Mouse (Mus musculus) spleen, adult 2 months (tissue): Measurements from ENCODE around the gene Rgn. TPM values are rescaled to one million over a fixed set of nuclear protein-coding genes. Genes with fewer than 3 reads are reported as not detected.

Source experiments
- DNase-seq, 2 experiments: peaks; one replicate each; pipeline versions ENCODE4 v3.0.0 to v3.0.0-alpha.2; 2012 to 2021; ENCODE audit warnings: low spot score in 2 of 2, low read depth in 1 of 2
- H3K27ac ChIP-seq: fragments of 200-500 bp; 2 replicates; pipeline ENCODE4 v1.5.1; 2012; ENCODE audit warnings: low read length, inconsistent platforms; ENCODE audit not compliant: insufficient read depth
- H3K27me3 ChIP-seq: fragments of 200-500 bp; 2 replicates; pipeline ENCODE4 v1.6.1; 2012; ENCODE audit warnings: mild to moderate bottlenecking, moderate library complexity, low read length, inconsistent platforms; ENCODE audit not compliant: control insufficient read depth, insufficient read depth
- H3K36me3 ChIP-seq: fragments of 200-500 bp; 2 replicates; pipeline ENCODE4 v1.6.1; 2012; ENCODE audit warnings: mild to moderate bottlenecking, low read length, inconsistent platforms; ENCODE audit not compliant: control insufficient read depth, insufficient read depth
- H3K4me1 ChIP-seq: fragments of 200-500 bp; 2 replicates; pipeline ENCODE4 v1.6.1; 2011; ENCODE audit warnings: inconsistent platforms; ENCODE audit not compliant: control insufficient read depth, insufficient read depth, insufficient read length
- H3K4me3 ChIP-seq: fragments of 200-500 bp; 2 replicates; pipeline ENCODE4 v1.5.1; 2011; ENCODE audit warnings: mild to moderate bottlenecking, inconsistent platforms; ENCODE audit not compliant: insufficient read depth, insufficient read length; ENCODE audit errors: extremely low read depth
- CTCF ChIP-seq: fragments of 200-500 bp; IDR thresholded peaks from 2 replicates; pipeline ENCODE4 v1.5.1; 2011; ENCODE audit warnings: mild to moderate bottlenecking, inconsistent platforms; ENCODE audit not compliant: insufficient read depth, insufficient read length, insufficient replicate concordance; ENCODE audit errors: extremely low read depth
- POLR2A ChIP-seq: fragments of 200-500 bp; IDR thresholded peaks from 2 replicates; pipeline ENCODE4 v1.6.1; 2011; ENCODE audit warnings: low read depth, low read length, inconsistent platforms
- WGBS: fragments of 180-500 bp; shearing (Covaris S2); methylation state at CpG from one replicate; pipeline ENCODE4 v1.1.7; 2018; 5-methylcytosine and 5-hydroxymethylcytosine counted together
- polyA plus RNA-seq: library from polyadenylated mRNA; depleted of rRNA; stranded (reverse); fragments of >200 nt; gene quantifications from 2 replicates; pipeline ENCODE4 v1.2.3, GENCODE M21; 2012

Rgn gene
- polyA plus RNA-seq, 1 experiment: not detected

DNA sequence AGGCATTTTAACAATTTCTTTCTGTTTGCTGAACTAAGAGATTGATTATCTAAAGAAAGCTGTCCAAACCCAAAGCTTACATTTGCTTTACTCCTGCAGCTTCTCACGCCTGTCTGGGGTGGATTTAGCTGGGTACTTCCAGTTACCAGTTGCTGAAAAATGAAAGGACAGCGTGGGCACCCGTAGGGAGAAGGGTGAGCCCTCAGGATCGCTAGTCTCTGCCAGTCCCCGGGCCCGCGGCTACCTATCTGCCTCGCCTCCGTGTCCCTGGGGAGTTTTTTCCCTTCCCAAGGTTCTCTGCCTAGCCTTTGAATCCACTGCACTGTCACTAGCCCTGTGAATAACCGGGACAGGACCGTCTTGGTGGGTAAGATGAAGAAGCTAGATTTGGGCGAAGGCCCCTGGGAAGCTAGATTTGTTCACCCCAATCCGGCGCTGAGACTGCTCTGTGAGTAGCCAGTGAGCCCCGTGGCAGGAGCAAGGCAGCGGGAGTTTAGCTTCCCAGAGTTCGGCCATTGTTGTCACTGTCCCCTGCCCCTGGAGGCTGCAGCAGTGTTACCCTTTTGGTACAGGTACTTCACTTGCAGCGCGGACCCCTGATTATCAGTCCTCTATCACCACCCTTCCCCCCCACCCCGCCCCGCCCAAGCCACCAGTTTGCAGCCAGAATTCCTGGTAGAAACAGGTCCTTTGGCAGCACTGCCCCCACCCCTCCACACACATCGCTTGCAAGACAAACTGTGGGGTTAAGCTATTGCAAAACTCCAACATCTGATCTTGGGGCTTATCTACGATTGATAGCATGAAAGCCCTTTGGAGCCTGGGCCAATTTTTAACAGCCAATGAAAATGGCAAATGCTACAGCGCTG, 1.3 kb upstream of the Rgn start:
- Histone ChIP-seq H3K4me3 (no peak overlapping the region), H3K36me3 (no peaks in the 10 kb centered on the region), H3K27ac (no peak overlapping the region), H3K27me3 (no peaks in the 10 kb centered on the region; the same call in 1 of the 2 replicates), H3K4me1 (no peaks in the 10 kb centered on the region)
- no peak for DNase-seq
- no peak for TF ChIP-seq CTCF
- no peak for TF ChIP-seq POLR2A
- 33% methylated on average over 24 of the region's 24 CpGs for WGBS

DNA sequence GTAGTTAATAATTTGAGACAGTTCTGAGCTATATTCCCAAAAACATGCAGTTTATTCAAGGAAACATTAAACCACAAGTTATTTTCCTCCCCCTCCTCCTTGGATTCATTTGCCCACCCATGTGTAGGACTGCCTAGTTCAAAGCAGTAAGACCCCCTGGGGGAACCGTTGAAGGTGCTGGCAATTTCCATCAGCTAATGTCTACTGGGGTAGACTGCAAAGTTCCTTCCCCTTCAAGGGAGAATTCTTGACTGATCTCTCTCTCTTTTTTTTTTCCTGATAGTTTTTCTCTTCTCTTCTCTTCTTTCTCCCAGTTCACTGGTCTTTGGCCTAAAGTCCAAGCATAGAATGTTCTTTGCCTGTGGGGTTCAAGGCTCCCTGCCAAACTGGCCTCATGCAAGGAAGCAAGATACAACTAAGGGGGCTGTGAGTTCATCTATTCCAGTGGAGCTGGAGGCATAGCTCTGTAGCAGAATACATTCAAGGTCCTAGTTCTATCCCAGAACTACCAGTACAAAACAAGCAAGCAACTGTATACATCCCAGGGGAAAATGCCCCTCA, 627 bp upstream of the Rgn start:
- no peaks in the 10 kb centered on the region for H3K4me1 ChIP-seq
- no peaks in the 10 kb centered on the region; the same call in 1 of the 2 replicates for H3K27me3 ChIP-seq
- 54% methylated on average over 1 of the region's 1 CpGs for WGBS
- H3K4me3 ChIP-seq: no peak overlapping the region
- DNase-seq: no peak
- H3K36me3 ChIP-seq: no peaks in the 10 kb centered on the region
- H3K27ac ChIP-seq: no peak overlapping the region
- no peak for TF ChIP-seq POLR2A
- no peak for TF ChIP-seq CTCF

DNA sequence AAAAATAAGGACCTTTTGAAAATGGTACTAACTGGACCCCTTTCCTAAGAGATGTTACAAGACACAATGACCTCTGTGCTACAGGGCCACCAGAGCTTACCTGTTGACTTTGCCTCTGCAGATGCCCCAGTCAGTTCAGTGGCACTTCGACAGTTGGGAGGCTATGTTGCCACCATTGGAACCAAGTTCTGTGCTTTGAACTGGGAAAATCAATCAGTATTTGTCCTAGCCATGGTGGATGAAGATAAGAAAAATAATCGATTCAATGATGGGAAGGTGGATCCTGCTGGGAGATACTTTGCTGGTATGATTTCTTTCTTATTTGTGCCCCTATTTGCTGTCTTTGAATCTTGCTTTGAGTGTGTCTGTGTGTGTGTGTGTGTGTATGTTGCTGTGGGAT, 2.6 kb downstream of the Rgn start:
- no peak overlapping the region for H3K27ac ChIP-seq
- H3K4me1 ChIP-seq: no peaks in the 10 kb centered on the region
- H3K36me3 ChIP-seq: no peaks in the 10 kb centered on the region
- 92% methylated on average over 2 of the region's 2 CpGs for WGBS
- no peak overlapping the region for H3K4me3 ChIP-seq
- no peak for TF ChIP-seq CTCF
- TF ChIP-seq POLR2A: no peak
- H3K27me3 ChIP-seq: no peaks in the 10 kb centered on the region; the same call in 1 of the 2 replicates
- DNase-seq: no peak

DNA sequence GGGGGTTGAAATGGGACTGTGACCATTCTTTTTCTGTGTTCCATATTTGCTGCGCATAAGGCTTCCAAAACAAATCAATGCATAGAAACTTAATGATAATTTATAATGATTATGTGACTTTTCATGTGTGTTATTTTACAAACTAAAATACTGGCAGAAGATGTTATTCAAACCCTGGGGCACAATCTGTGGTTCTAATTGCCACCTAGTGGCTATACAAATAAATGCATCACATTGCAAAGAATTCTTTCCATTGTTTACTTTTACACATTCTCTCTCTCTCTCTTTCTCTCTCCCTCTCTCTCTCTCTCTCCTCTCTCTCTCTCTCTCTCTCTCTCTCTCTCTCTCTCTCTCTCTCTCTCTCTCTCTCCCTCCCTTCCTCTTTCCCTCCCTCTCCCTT, 12.3 kb downstream of the Rgn start:
- Histone ChIP-seq H3K27me3 (no peaks in the 10 kb centered on the region), H3K4me3 (no peak overlapping the region), H3K4me1 (no peaks in the 10 kb centered on the region), H3K36me3 (no peaks in the 10 kb centered on the region), H3K27ac (no peak overlapping the region)
- WGBS: 35% methylated on average over 1 of the region's 1 CpGs
- TF ChIP-seq POLR2A: no peak
- no peak for TF ChIP-seq CTCF
- DNase-seq: no peak

DNA sequence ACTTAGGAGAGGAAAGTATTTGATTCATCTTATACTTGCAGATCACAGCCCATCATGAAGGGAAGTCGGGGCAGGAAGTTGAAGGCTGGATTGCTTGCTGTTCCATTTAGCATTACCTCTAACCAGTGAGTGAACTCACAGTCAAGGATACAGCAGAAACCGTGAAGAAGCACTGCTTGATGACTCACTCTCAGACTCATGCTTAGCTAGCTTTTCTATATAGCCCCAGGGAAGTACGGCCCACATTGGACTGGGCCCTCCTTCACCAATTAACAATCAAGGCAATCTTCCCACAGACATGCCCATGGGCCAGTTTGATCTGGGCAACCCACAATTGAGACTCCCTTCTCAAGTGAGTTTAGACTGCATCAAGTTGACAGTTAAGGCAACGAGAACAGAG, 14.4 kb downstream of the Rgn start:
- WGBS: 66% methylated on average over 4 of the region's 4 CpGs
- Histone ChIP-seq H3K36me3 (no peaks in the 10 kb centered on the region), H3K4me1 (no peaks in the 10 kb centered on the region), H3K27ac (no peak overlapping the region), H3K27me3 (no peaks in the 10 kb centered on the region), H3K4me3 (no peak overlapping the region)
- DNase-seq: no peak
- TF ChIP-seq CTCF: no peak
- no peak for TF ChIP-seq POLR2A

DNA sequence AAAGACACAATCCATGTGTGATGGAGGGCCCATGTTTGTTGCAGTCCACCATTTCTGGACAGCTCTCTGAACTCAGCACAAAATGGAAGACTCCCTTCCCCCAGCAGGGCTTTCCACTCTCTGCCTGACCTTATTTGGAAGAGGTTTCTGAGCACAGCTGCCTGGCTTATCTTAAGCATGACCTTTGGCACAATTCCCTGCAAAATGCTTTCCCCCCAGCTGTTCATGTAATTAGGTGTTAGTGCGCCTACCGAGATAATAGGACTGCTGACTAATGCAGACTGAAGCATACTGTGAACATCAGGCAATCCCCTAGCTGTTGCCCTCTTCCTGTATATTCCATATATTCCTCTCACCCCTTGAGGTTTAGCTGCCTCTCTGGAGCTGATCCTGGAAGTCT, 21.4 kb downstream of the Rgn start:
- DNase-seq: no peak
- H3K36me3 ChIP-seq: no peaks in the 10 kb centered on the region
- WGBS: 78% methylated on average over 2 of the region's 2 CpGs
- no peak overlapping the region for H3K27ac ChIP-seq
- H3K27me3 ChIP-seq: no peaks in the 10 kb centered on the region
- no peak overlapping the region for H3K4me3 ChIP-seq
- H3K4me1 ChIP-seq: no peaks in the 10 kb centered on the region
- TF ChIP-seq POLR2A: no peak
- no peak for TF ChIP-seq CTCF

DNA sequence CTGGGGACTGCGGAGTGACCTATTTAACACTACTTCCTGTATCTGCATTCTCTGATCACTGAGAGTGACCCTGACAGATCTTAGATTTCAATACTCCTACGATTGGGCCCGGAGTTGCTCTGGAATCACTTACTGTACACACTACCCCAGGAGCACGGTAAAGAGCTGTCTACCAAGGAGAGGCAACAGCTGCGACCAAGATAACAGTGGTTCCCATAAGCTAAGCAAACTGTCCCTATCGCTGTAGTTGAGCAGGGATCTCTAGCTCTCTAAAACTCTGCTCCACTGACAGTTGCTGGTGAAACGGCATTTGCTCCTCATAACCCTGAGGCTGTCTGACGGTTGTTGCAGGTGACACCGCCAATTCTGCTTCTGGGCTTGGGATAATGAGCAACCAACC, 23.1 kb downstream of the Rgn start:
- H3K4me3 ChIP-seq: no peak overlapping the region
- no peaks in the 10 kb centered on the region for H3K4me1 ChIP-seq
- DNase-seq: no peak
- TF ChIP-seq CTCF (no peak), POLR2A (no peak)
- H3K27ac ChIP-seq: no peak overlapping the region
- WGBS: 78% methylated on average over 9 of the region's 9 CpGs
- H3K27me3 ChIP-seq: no peaks in the 10 kb centered on the region
- H3K36me3 ChIP-seq: no peaks in the 10 kb centered on the region
